Mouse (Mus musculus): Measurements from ENCODE around the gene Mcoln2.

DNA sequence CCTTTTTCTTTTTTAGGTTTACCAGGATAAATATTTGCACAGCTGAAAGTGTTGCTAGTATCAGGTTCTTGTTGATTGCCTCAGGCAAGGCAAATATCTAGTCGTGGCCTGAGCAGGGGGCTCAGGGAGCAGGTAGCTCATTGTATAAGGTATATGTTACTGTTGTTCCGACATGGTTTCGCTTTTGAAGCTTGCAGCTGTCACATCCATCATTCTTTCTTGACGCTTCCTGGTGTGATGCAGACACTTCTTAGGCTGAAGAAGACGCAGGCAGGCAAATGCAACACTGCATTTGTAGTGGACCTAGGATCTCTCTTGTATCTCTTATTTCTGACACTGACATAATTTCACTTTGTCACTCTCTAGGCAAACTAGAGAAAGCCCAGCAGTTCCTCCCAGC is 63.7 kb downstream of the Mcoln2 start:
- TF ChIP-seq CTCF (conservative IDR thresholded peaks at IDR 0.05; ENCODE audit: insufficient read depth, insufficient read length, low read depth, low read length) (no peak), POLR2A (IDR thresholded peaks at IDR 0.05; ENCODE audit: low read depth, low read length) (no peak)
